Mouse (Mus musculus): ENCODE results near the gene Tmem231. TPM values are rescaled to one million over a fixed set of nuclear protein-coding genes. Genes with fewer than 3 reads are reported as not detected.

Tmem231 gene
- polyA plus RNA-seq (2012; fragmentation: generic; extraction: Trizol): 10 to 100 TPM in 1 of 2 experiments, 1 to 10 TPM in 1; 2.0 to 17.6 TPM

DNA sequence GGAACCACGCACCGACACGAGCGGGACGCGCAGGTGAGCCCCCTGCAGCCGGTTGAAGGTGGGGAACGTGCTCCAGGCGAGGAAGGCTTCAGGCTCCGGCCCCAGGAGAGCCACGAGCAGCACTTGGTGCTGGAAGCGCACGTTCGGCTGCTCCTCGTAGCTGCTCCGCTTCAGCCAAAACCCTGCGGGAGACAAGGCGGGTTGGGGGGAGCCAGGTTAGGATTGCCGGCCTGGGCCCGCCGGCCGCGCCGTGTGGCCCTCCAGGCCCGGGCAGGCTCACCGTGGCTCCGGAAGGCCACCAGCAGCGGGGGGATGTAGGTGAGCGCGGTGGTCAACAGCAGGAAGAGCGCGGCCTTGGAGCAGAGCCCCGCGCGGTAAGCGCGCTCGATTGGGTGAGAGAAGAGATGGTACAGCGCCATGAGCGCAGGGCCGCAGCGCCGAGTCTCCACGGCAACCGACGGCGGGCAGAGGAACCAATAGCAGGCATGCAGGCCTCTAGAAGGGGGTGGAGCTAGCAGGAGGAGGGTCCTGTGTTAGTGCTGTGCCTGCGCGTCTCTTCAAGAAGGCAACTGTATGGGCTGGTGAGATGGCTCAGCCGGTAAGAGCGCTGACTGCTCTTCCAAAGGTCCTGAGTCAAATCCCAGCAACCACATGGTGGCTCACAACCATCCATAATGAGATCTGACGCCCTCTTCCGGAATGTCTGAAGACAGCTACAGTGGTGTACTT, at the start of gene Tmem231:
Gene Tmem231, minus strand, starts transcription at position 534 of the 729 bp plus-strand sequence.

DNA sequence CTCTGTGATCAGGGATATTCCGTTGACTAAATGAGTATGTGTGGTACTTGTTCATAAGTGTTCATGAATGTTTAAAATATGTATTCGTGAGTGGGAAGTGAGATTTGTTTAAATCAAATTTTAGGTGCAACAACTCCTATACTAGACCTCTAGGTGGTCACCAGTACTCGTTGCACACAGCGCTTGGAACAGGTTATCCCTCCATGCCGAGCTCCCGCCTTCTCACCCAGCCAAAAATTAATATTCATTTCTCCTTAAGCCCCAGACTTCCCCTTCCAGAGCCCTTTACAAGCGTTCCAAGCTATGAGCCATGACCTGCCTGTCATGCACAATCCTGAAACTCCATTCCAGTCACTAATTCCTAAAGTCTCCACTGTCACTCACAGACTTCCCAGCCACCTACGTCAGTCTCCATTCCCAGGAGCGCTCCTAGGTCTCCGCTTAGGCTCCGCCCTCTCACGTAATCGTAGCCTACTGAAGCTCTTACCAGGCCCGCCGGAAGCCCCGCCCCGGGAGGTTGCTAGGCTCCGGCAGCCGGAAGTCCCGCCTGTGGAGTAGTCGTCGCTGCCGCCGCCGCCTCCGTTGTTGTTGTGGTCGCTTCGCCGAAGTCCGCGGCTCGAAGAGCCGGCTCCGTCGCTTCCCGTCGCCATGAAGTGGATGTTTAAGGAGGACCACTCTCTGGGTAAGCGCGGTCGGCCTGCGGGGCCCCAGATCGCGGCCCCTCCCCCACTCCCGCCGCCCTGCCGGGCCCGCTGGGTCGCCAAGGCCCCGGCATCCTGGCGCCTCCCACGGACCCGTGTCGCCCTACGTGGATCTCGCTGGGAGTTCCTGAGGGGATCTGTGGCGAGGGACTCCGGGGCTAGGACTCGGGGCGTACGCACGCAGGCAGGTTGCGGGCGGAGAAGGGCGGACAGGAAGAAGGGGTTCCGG, 6.8 kb upstream of the Tmem231 start, which contains the start of gene Gabarapl2:
Gene Gabarapl2, plus strand, starts transcription at position 533 of the 930 bp plus-strand sequence.

DNA sequence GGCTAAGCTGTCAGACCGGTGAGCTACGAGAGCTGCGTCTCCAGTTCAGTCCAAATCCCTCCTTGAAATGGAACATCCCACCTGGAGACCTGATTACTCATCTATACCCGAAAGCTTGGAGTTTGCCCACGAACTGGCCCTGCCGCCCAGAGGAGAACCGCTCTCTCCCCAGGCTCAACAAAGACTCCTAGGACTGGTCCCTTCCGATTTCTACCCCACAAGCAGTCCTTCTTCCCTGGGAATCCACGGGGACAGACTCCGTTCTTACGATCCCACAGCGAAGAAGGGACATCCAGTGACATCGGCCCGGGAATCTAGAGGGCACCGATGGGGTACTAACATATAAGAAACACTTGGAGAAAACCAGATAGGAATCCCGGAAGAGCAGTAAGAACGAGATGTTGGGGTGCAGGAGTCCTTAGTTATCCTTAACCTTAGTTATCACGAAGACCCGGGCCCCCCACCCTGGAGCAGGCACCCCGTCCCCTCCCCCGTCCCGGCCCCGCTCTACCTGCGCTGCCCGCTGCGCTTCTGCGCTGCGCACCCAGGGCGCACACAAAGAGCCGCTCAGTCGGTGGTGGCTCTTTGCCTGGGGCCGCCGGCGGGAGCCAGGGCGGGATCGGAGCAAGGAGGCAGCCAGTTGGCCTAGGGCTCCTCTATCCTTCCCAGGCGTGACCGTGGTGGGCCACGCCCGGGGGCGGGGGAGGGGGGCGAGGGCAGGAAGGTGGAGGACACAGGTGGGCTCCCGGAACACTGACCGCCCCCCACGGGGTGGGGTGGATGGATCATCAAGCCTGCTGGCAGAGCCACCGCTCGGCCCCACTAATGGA, 23.8 kb downstream of the Tmem231 start, which contains the start of gene Chst5:
Gene Chst5, minus strand, starts transcription at position 827 of the 830 bp plus-strand sequence.

DNA sequence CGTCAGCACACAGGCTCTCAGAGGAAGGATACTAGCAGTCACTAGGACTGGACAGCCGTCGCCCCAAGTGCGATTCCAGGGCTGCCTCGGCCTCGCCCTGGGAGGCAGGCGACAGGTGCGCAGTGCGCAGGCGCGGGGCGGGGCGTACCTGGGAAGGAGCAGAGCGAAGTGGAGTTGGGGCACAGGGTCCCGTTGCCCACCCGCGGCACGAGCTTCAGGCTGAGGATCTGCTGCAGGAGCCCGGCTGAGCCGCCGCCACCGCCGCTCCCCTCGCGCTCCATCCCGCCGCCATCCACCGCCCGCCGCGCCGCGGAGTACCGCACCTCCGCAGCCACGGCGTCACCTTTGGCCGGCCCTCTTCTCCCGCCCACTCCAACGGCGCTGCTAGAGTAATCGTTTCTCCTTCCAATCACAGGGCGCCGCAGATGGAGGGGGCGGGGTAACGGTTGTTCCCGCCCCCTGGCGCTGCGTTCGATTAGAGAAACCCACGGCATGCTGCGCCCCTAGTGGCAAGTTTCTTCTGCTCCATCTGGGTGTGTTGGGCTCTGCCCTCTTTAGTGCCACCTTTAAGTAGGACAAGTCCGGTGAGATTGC, 57.2 kb downstream of the Tmem231 start, which contains the start of gene Tmem170:
Gene Tmem170, minus strand, starts transcription at position 396 of the 594 bp plus-strand sequence.

Other genes starting within 250 kb of the Tmem231 start
- gene Ctrb1, start 242.9 kb downstream of the Tmem231 start, polyA plus RNA-seq (2012; fragmentation: generic; extraction: Trizol): under 1 TPM in 1 of 2 experiments, not detected in 1; 0.07 TPM
- gene Bcar1, start 190.1 kb downstream of the Tmem231 start, polyA plus RNA-seq (2012; fragmentation: generic; extraction: Trizol): 10 to 100 TPM; 41.6 to 58.1 TPM
- gene Cfdp1, start 79.6 kb downstream of the Tmem231 start, polyA plus RNA-seq (2012; fragmentation: generic; extraction: Trizol): 10 to 100 TPM in 1 of 2 experiments, 1 to 10 TPM in 1; 8.8 to 68.7 TPM
- 1 to 10 TPM in 1 of 2 experiments, under 1 TPM in 1; 0.23 to 1.2 TPM for gene Tmem170, start 57.1 kb downstream of the Tmem231 start, polyA plus RNA-seq (2012; fragmentation: generic; extraction: Trizol)
- gene Chst5, start 23.4 kb downstream of the Tmem231 start, polyA plus RNA-seq (2012; fragmentation: generic; extraction: Trizol): not detected
- gene Gabarapl2, start 6.8 kb upstream of the Tmem231 start, polyA plus RNA-seq (2012; fragmentation: generic; extraction: Trizol): 10 to 100 TPM; 31.3 to 71.4 TPM
- 1 to 10 TPM; 1.5 to 3.0 TPM for gene Adat1, start 58.4 kb upstream of the Tmem231 start, polyA plus RNA-seq (2012; fragmentation: generic; extraction: Trizol)
- gene Kars, start 77.4 kb upstream of the Tmem231 start, polyA plus RNA-seq (2012; fragmentation: generic; extraction: Trizol): 100 to 1,000 TPM; 141 to 170 TPM
- 1 to 10 TPM; 1.1 to 8.4 TPM for gene Terf2ip, start 77.5 kb upstream of the Tmem231 start, polyA plus RNA-seq (2012; fragmentation: generic; extraction: Trizol)
- under 1 TPM; 0.02 to 0.31 TPM for gene Gm6793, start 81.2 kb upstream of the Tmem231 start, polyA plus RNA-seq (2012; fragmentation: generic; extraction: Trizol)

All from C3H10T1/2 (cell line).